Mouse (Mus musculus) c-Kit-negative CD71-positive TER-119-positive erythroid progenitor cells, embryonic 14.5 days (primary cell): ENCODE measurements at regions not wholly inside any gene's neighbourhood (a gene's known extent, or its start where the extent isn't known, plus 50 kb on each side); places are given as distances from the start of the nearest gene placed in this dataset.

Experiments
- DNase-seq: peaks from one replicate; pipeline ENCODE4 v3.0.0-alpha.2; 2013; ENCODE audit warnings: low read depth, low spot score

DNA sequence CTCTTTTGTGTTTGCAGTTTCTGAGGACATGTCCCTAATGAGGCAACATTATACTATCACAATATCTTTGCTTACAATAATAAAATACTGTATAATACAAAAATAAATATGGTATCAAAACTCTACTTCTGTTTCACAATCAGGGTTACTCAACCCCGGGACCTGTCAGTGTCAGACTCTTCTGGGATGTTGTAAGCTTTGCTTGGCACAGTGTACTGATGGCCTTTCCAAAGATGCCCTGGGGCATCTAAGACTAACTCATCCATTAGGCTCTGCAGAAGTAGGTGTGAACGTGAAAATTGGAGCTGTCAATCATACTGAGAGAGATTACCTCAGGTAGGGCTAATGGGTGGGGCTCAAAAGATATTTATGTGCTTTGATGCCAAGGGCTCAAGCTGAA lies 249.0 kb downstream of the Gm5447 start:
- DNase-seq: no peak

DNA sequence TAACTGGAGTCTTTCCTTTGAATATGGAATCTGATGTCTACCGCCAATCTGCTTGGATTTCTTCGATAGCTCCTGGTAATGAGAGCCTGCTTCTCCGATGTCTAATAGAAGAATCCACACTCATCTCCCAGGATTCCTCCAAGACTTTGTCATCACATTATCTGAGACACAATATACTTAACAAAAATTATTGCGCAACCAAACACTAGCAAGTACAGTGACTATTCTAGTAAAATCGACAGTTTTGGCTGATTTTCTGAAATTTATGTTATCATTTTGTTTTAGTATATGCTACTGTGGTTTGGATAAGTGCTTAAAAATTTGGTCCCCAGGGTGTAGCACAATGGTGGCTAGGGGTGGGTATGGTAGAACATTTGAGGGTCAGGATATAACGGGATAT lies 266.5 kb downstream of the Gm5447 start:
- DNase-seq: no peak

DNA sequence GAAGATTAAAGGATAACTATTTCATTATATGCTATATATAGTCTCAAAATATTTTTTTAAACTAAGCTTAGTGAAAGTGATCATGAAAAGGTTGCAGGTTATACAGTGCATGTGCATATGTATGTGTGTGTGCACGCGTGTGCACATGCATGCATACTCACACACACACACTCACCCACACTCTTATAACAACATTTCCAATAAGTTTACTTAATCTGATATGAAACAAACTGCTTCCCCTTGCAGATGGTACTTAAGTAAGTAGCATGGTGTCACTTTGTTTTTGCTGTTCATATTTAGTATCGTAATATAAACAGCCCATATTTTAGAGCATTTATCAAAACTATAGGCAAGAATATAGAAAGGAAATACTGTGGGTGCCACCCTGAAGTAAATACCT lies 275.0 kb downstream of the Gm5447 start:
- no peak for DNase-seq

DNA sequence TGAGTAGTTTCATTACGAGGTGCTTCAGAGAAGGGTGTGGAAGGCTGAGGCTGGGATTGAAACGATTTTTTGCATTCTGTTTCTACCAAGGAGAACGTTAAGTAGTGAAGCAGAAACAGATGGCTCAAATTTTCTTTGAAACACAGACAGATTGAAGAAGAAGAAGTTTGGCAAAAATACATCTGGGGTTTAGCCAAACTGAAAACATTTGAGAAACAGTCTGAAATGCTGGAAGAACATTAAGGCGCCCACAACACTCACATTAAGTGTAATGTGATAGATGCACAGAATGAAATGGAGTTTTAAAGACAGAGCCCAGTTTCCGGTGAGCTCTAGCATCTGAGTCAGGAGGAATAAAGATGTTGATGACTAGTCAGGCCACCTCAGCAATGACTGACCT lies 275.5 kb downstream of the Gm5447 start:
- DNase-seq: no peak

DNA sequence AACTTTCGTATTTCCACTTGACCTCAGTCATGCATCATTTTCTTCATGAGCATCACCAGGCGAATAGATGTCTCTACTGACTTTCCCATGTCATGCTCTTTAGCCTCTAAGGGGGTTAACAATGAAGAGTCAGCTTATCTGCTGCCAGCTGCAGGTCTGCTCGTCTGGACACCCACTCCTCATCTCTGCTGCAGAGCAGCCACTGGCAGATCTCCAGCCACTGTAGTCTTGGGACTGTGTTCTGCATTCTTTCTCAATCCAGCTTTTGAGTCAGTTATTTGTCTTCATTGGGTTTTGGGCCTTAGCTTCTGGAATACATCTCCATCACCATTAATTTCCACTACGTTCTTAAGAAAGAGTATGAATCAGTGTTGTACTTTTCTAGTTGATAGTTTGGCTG lies 280.0 kb downstream of the Gm5447 start:
- DNase-seq: no peak

DNA sequence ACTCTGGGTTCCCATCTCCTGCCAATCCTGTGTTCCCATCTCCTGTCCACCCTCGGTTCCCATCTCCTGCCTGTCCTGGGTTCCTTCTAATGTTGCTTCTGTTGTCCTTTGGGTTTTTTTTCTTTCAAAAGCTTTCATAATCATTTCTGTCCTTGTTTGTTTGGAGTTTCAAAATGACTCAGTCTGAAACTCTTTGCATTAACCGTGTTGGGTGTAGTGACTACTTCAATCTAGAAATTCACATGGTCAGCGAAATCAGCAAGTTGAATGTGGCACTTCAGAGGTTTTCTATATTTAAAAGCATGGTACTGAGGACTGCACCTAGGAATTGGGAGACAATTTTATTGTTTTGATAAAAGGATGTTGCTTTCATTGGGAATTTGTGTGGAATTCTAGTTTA lies 280.7 kb downstream of the Gm5447 start:
- DNase-seq: no peak

DNA sequence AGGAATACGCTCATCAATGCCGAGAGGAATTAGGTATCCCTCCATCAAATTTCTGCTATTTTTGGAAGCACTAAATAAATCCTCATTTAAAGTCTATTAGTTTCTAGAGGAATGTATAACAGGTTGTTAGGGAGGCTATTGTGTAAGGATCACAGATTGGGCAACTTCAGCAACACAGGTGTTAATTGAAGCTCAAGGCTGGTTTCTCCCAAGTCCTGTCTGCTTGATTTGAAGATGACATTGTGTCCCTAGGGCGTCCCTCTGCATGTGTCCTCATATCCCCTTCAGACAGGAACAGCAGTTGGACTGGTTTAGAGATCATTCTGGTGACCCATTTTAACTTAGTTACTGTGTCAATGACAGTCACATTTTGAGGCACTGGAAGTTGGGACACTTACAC lies 281.5 kb downstream of the Gm5447 start:
- DNase-seq: no peak

DNA sequence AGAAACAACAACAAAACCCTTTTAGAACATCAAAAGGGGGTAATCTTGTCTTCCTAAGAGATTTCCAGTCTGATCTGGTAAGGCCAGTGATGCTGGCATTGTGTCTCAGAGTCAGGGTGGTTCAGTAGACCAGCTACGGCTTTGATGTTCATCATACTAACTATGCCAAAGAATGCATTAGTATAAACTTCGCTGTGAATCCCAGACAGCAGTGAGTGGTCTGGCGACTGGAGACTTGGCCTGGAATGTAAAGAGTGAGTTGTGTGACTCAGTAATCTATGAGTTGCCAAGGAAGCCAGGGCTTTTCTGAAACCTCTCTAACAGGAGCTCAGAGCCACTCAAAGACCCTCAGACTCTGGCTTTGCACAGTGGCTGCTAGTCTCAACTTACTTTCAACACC lies 288.1 kb upstream of the Foxq1 start:
- no peak for DNase-seq

DNA sequence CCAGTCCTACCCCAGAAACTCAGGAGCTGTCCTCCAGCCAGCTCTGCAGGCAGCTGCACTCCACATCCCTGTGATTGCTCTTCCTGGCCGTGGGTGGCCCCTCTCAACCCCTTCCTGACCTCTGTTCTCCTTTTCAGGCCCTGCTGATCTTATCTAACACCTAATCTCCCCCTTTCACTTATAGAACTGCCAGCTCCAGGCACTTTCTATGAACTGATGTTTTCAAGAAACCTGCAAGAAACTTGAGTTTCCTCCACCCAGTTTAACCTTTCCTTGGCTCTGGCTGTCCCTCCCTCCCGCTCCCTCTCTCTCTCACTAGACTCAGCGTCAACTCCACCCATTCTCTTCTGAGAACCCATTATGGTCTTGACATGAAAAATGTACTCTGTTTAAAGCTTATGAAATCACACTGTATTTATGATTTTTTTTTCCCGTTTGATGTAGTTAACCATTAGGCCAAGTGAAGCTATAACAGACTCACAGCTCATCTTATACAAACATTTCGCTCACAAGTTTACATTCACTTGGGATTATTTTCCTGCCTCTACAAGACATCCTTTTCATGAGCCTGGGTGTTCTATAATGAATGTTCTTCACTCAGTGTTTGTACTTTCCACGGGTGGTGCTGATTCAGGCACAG lies 279.8 kb upstream of the Foxq1 start:
- no peak for DNase-seq

DNA sequence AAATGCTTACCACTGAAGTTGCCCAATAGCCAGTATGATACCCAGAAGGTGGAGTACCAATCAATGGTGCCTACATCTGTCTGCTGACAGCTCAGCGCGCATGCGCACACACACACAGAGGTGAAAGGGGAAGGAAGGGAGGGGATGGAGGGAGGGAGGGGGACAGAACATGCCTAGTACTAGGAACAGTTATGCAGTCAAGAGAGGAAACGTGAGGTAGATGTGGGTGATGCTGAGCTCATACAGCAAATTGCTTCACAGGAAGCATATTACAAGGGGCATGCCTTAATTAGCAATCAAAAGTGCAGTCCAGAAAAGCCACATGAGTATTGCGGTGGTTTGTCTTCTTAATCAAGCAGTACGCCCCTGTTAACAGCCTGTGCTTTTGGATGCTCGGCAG lies 265.3 kb upstream of the Foxq1 start:
- DNase-seq: no peak

DNA sequence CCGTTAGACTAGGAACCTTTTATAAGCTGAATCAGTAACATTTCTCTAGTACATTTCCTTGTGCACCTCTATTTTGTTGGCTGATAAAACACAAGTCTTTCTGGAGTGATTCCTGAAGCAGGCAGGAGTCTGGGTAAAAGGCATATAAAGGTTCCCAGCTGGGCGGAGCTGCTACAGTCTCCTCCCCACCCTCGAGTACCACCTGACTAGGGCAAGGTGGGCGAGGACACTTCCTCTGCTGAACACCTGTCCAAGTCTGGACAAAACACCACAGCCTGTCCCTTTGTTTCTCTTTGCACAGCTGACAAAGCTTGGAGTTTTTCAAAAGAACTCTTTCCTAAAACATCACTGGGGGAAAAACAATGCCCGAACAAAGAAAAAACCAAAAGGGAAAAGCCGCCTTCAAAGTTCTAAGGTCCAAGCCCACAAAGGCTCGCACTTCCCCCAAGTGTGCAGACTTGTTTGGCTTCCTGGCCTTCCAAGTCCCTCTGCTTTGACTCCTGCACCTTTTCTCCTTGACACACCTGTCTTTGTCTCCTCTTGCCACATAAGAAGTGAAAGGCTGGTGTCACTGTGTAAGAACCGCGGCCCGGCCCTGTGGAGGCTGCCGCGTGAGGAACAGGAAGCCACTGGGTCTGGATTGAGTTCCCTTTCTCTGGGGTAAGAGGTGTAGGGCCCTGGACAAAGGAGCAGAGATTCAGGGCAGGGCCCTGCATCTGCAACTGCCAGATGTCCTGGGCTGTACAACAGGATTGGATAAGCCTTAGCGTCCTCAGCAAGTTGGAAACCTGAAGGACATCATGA lies 263.1 kb upstream of the Foxq1 start:
- no peak for DNase-seq

DNA sequence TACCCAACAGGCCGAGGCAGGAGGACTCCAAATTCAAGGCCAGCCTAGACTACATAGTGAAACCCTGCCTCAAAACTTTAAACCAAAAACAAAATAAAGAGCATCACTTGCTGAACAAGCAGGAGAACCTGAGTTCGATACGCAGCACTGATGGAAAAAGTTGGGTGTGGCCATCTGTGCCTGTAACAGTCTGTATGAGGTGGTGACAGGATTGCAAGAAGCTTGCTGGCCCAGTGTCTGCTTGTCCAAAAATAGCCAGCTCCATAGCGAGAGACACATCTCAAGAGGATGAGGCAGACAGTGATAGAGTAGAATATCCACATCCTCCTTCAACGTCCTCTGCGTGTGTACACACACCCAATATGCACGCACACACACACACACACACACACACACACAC lies 261.9 kb upstream of the Foxq1 start:
- DNase-seq: no peak

DNA sequence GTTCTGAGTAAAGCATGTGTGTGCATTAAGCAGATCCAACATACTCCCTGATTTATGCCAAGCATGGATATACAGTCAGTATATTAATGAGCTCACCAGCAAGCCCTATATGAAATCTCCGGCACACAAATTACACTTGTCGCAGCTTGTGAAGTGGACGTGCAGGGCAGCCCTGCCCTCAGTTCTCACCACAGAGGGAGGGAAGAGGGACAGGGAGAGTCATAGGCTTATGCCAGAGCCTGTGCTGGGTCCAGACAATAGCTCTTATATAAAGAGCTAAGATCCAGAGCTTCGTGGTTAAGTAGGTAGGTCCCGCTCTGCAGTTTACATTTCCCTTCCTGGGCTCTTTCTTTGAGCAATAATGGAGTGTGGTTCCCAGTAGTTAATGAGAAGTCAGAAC lies 252.7 kb upstream of the Foxq1 start:
- DNase-seq: no peak

DNA sequence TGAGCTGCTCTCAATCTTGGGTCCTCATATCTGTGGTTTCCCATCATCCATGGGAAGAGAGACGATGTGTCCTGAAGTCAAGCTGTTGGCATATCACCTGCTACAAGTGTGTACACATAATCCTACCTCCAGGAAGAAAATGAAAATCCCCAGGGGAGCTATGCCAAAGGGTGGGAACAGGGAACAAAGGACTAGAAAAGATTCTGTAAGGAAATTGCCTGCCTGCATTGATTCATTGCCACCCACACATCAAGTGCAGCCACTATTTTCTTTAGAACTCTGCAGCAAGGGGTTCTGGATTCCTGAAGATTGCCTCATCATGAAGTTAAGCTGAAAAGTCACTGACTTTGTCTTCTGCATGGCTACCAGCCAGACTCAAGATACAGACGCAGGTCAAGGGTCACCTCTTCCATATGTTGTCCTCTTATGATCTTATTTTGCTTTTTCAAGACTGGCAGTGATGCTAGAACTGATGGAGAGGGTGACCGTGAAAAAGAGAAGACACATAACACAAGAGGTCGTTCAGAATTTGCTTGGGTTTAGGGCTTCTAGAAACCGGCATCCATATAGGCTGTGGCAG lies 251.6 kb upstream of the Foxq1 start:
- no peak for DNase-seq

DNA sequence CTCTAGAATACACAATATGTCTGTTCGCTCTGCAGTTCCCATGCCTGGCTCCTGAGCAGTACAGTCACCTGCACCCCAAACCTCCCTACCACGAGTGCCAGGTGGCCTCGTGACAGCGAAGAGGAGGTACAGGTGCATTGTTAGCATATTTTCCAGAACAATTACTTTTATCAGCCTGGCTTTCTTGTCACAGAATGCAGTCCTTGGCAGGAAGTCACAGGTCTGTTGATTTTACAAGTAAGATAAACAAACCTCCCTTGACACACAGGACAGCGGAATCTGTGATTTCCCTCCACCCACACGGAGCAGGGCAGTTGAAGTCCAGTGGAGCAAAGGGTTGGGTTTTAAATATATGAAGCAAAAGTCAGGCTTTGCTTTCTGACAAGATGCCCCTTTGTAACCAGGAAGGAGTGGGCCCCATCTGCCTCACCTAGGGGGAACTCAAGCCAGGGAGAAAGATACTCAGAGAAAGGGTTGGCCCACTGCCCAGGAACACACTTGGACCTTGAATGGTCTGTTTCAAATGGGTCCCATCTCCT lies 246.8 kb upstream of the Foxq1 start:
- DNase-seq: no peak

DNA sequence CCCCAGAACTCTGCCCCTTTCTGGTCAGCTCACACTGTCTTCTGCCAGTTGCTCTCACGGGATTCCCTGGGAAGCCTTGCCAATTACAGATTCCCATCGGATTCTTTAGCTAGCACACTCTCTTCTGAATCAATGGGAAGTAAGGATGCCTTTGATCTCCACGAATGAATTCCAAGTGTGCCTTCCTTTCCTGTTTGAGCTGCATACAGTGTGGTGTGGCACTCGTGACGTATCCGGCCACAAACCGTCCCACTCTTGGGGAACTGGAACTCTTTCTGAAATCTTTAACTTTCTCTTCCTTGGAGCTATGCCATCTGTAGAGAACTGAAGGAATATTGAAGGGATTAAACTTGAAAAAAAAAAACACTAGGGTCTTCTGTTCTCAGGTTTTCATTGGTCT lies 243.2 kb upstream of the Foxq1 start:
- no peak for DNase-seq

DNA sequence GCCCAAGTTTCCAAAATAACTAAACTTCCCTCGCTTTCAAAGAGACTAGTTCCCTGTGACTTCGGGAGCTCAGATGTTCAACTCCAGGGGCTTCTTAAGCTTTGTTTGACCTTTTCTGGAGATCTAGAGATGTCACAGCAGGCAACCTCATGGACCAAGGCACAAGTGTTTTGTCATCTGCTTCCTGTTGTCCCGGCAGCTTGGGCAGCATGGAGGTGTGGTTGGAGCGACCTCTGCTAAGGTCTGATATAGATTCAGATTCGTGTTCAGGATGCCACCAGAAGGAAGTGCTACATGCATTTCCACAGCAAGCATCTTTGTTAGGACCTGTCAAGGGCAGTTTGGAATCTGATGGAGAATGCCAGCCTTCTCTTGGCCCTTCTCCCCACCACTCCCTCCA lies 242.1 kb upstream of the Foxq1 start:
- DNase-seq: no peak

DNA sequence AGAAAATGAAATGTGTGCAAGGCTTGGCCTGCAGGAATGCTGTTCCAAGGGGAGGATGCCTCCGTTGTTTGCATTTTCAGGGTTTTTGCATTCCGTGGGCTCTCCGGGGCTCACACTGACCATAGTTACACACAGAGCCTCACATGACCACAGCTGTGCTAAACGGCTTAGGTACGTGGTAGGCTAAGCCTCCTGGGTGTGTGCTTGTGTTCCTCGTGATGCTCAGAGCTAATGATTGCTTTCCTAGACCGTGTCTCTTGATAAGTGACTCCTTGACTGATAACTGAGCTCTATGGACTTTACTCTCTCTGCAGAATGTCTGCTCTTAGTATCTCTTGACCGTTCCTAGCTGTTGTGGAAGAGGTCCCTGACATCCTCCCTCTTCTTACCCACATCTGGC lies 238.9 kb upstream of the Foxq1 start:
- DNase-seq: no peak

DNA sequence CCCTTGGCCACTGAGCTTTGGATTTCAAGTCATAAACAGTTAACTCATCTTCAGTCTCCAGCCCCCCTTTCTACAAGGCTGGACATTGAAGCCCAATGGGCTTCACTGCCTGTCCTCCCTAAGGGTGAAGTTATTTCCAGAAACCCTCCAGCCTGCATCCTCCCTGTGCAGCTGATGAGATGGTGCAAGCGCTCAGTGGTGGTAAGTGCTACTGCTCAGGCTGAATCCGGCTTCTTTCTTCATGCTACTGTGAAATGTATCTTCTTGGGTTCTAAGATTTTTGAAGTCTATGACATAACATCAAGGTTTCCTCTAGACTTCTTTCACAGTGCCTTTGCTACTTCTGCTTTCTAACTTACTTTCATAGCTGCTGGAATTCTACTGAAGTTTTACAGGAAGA lies 237.9 kb upstream of the Foxq1 start:
- no peak for DNase-seq

DNA sequence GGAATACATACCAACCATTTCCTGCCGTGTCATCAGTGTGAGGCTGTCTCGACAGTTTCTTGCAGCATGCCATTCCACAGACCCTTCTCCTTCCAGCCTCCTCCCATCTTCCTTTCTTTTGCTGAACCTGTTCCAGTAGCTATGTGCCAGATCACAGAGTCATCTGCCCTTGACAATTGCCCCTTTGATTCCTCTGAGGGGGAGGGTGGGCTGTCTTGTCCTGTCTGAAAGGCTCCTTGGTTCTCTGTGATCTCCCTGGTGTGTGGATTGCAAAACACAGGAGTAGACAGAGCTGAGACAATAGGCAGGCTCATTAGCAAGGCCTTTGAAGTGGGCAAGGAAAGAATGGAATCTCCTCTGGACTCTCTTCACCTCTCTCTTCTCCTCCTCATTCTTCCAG lies 234.5 kb upstream of the Foxq1 start:
- DNase-seq: no peak

DNA sequence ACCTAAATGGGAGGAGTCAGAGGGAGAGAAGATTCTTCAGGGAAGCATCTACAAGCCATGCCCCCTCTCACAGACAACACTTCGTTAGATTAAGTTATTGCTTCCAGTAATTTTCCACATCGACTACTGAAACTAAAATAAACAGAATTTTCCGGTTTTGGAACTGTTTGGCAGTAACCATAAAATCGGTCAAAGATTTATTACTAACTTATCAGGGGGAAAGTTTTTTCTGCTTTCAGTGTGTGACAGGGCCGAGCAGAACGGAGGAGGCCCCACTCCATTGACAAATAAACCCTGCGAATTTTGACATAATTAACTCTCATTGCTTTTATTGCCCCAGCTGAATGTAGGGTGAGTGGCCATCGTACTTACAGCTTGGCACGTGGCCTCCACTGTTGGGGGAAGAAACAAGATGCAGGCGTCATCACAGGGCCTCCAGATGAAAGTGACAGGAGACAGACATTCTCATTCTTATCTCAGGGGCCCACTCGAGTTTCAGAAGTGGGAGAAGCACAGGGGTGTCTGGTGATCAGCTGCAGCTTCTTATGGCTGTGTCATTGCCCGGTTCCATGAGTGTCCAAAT lies 229.6 kb upstream of the Foxq1 start:
- no peak for DNase-seq

DNA sequence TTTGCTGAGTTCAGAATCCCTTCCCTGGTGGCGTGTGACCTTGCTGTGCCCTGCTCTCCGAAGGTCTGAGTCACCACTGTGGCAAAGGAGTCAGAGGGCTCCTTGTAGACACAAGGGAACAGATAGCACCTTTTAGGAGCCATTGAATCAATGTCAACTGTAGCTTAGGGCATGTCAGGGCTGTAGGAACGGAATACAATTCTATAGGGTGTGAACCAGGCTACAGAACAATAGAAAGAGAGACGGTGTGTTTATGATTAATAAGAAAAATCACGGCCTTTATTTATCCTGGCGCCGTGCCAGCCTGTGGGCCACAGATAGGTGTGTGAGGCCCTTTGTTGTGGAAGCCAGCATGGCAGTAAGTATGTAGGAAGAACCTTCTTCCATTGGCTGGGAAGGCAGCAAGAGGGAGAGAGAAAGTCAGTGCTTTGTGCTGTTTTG lies 228.4 kb upstream of the Foxq1 start:
- no peak for DNase-seq

DNA sequence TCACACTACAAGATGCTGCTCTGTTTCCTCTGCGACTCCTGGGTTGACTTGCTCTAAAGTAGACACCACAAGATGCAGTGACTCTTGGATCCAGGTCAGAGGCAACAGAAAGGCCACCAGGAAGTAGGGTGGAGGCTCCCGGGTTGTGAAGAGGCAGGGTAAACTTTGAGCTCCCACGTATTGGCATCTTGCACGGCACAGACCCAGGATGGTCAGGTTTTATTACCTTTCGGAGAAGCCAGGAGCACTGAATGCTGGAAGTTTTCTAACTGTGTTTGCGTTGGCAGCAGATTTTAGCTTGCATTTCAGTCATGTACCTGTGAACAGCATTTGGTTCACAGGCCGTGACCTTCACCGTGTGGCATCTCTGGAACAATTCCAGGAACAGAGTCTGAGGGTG lies 227.2 kb upstream of the Foxq1 start:
- no peak for DNase-seq
